Mouse (Mus musculus) liver, embryonic 12.5 days (tissue): Measurements from ENCODE around the gene Tbrg4. TPM values are rescaled to one million over a fixed set of nuclear protein-coding genes. Genes with fewer than 3 reads are reported as not detected.

ENCODE experiments used
- ATAC-seq: fragments of 200-750 bp; cut with Nextera tagmentation; 2 replicates; pipeline ENCODE4 v1.8.0; 2017; ENCODE audit warnings: moderate number of reproducible peaks, mild to moderate bottlenecking, moderate library complexity
- H3K27ac ChIP-seq: fragments of 300-500 bp; sonication (generic); 2 replicates; pipeline ENCODE4 v1.5.1; 2016; ENCODE audit warnings: mild to moderate bottlenecking
- H3K27me3 ChIP-seq: fragments of 300-500 bp; sonication (generic); replicated peaks from 2 replicates; pipeline ENCODE4 v1.6.1; 2016; ENCODE audit warnings: mild to moderate bottlenecking, moderate library complexity
- H3K36me3 ChIP-seq: fragments of 300-500 bp; sonication (generic); 2 replicates; pipeline ENCODE4 v1.6.1; 2016; ENCODE audit warnings: mild to moderate bottlenecking, moderate library complexity
- H3K4me1 ChIP-seq: fragments of 300-500 bp; sonication (generic); 2 replicates; pipeline ENCODE4 v1.6.1; 2016
- H3K4me2 ChIP-seq: fragments of 300-500 bp; sonication (generic); 2 replicates; pipeline ENCODE4 v1.6.1; 2016; ENCODE audit warnings: mild to moderate bottlenecking, moderate library complexity
- H3K4me3 ChIP-seq: fragments of 300-500 bp; sonication (generic); 2 replicates; pipeline ENCODE4 v1.5.1; 2016; ENCODE audit warnings: mild to moderate bottlenecking, moderate library complexity
- H3K9ac ChIP-seq: fragments of 300-500 bp; sonication (generic); 2 replicates; pipeline ENCODE4 v1.6.1; 2016; ENCODE audit warnings: mild to moderate bottlenecking, moderate library complexity
- H3K9me3 ChIP-seq: fragments of 300-500 bp; sonication (generic); replicated peaks from 2 replicates; pipeline ENCODE4 v1.6.1; 2016; ENCODE audit warnings: mild to moderate bottlenecking, moderate library complexity
- WGBS: fragments of 180-500 bp; shearing (Covaris S2); methylation state at CpG from one replicate; pipeline ENCODE4 v1.1.7; 2016; ENCODE audit not compliant: insufficient replicate concordance; 5-methylcytosine and 5-hydroxymethylcytosine counted together
- polyA plus RNA-seq: library from polyadenylated mRNA; unstranded; fragments of >200 nt; fragmentation: Nextera tagmentation; extraction: Ambion mirVana; gene quantifications from 2 replicates; pipeline ENCODE4 v1.2.1, GENCODE M21; 2016

Tbrg4 gene
- polyA plus RNA-seq, 1 experiment from 2014 or later = 69.3 TPM

DNA sequence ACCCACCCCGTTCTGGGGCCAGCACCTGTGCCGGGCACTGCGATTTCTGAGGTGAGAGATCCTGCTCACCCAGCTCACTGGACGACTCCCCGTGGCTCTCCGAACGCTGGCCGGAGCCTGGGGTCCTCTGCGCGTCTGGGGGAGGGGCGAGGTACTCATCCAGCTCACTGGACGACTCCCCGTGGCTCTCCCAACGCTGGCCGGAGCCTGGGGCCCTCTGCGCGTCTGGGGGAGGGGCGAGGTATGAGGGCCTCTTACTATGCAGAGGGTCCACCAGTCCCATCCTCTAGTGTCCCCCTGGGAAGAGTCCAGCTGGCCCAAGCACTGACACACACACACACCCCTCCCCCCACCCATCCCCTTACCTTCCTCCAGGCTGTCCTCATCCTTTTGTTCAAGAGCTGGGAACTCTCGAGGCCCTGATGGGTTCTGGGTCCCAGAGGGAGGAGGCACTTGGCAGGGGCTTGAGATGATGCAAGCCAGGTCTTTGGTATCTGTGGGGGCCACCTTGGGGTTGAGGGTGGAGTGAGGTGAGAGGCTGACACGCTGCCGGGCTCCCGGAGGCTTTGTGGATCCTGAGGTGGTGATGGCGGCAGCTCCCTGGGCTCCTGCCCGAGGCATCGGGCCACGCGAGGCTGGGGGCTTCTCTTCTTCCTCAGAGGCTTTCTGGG lies 26.7 kb downstream of the Tbrg4 start:
- peak overlapping the region; percentile 63 for H3K4me2 ChIP-seq
- peak; percentile 55 for ATAC-seq
- peak overlapping the region; percentile 38 for H3K4me3 ChIP-seq
- H3K27me3 ChIP-seq = peaks cover 24% of the 10 kb centered on the region
- H3K9me3 ChIP-seq = no peaks in the 10 kb centered on the region
- peaks cover 76% of the 10 kb centered on the region for H3K4me1 ChIP-seq
- H3K9ac ChIP-seq = peak overlapping the region; percentile 40
- peak overlapping the region; percentile 96 for H3K27ac ChIP-seq
- WGBS = 40% methylated on average over 27 of the region's 27 CpGs
- peaks cover 49% of the 10 kb centered on the region for H3K36me3 ChIP-seq

DNA sequence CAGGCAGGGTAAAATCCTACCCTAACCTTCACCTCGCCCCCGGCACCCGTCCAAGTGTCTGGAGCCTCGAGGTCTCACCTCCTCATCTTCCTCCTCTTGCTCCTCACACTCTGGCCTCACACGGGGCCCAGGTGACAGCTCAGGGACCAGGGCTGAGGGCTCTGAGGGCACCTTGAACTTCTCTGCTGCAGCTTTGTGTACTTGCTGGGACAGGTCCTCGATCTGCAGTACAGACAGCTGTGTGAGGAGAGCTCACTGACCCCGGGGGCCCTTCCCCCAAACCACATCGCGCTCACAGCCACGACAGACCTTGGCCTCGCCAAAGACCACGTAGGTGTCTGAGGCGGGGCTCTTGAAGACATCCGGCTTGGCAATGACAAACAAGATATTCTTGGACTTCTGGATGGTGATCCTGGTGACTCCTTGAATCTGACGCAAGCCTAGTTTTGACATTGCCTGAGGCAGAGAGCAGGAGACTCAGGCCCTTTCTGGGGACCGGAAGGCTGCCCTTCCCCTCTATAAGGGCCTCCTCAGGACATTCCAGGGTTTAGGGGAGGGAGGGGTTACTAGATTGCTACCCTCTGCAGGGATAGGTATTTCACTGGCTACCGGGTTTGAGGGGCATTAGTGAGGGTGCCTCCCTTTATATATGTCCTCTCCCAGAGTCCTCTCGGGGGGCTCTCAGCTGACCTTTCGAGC lies 27.5 kb downstream of the Tbrg4 start:
- Histone ChIP-seq H3K4me1 (peaks cover 79% of the 10 kb centered on the region), H3K9ac (peak overlapping the region; percentile 40), H3K4me3 (peak overlapping the region; percentile 38), H3K27me3 (peaks cover 16% of the 10 kb centered on the region), H3K9me3 (no peaks in the 10 kb centered on the region), H3K27ac (peak overlapping the region; percentile 96), H3K36me3 (peaks cover 57% of the 10 kb centered on the region), H3K4me2 (peak overlapping the region; percentile 63)
- 66% methylated on average over 19 of the region's 19 CpGs for WGBS
- no peak for ATAC-seq

GRCm38 (mm10) chr11:6597523-6597922 lies 28.3 kb downstream of the Tbrg4 start:
- H3K9me3 ChIP-seq = no peaks in the 10 kb centered on the region
- H3K9ac ChIP-seq = 0 out of 2 replicates have a peak overlapping the region, but pooled peaks have one; percentile 12
- H3K27me3 ChIP-seq = peaks cover 8% of the 10 kb centered on the region
- no peak overlapping the region for H3K4me2 ChIP-seq
- 0 out of 2 replicates have a peak overlapping the region, but pooled peaks have one; percentile 38 for H3K4me3 ChIP-seq
- peaks cover 87% of the 10 kb centered on the region for H3K4me1 ChIP-seq
- H3K27ac ChIP-seq = peak overlapping the region; percentile 96
- 79% methylated on average over 7 of the region's 7 CpGs for WGBS
- H3K36me3 ChIP-seq = peaks cover 65% of the 10 kb centered on the region
- ATAC-seq = no peak

GRCm38 (mm10) chr11:6596616-6597015 lies 29.3 kb downstream of the Tbrg4 start:
- no peaks in the 10 kb centered on the region for H3K27me3 ChIP-seq
- no peak overlapping the region for H3K9ac ChIP-seq
- H3K9me3 ChIP-seq = no peaks in the 10 kb centered on the region
- no peak overlapping the region for H3K4me3 ChIP-seq
- H3K27ac ChIP-seq = peak overlapping the region; percentile 96
- H3K36me3 ChIP-seq = peaks cover 74% of the 10 kb centered on the region
- no peak overlapping the region for H3K4me2 ChIP-seq
- peaks cover 96% of the 10 kb centered on the region for H3K4me1 ChIP-seq
- ATAC-seq = no peak
- WGBS = 84% methylated on average over 3 of the region's 3 CpGs

- no peak for ATAC-seq
- peaks cover 79% of the 10 kb centered on the region for H3K36me3 ChIP-seq
- no peak overlapping the region for H3K4me2 ChIP-seq
- no peaks in the 10 kb centered on the region for H3K9me3 ChIP-seq
- peaks cover 99% of the 10 kb centered on the region for H3K4me1 ChIP-seq
- WGBS = 90% methylated on average over 6 of the region's 6 CpGs
- no peak overlapping the region for H3K9ac ChIP-seq
- H3K27ac ChIP-seq = peak overlapping the region; percentile 96
- no peak overlapping the region for H3K4me3 ChIP-seq
- H3K27me3 ChIP-seq = no peaks in the 10 kb centered on the region
Measured at GRCm38 (mm10) chr11:6596205-6596604, 29.7 kb downstream of the Tbrg4 start.

GRCm38 (mm10) chr11:6595339-6595738 lies 30.5 kb downstream of the Tbrg4 start:
- Histone ChIP-seq H3K27me3 (no peaks in the 10 kb centered on the region), H3K36me3 (peaks cover 87% of the 10 kb centered on the region), H3K4me1 (peaks cover 99% of the 10 kb centered on the region), H3K9ac (peak overlapping the region; percentile 55), H3K27ac (peak overlapping the region; percentile 96), H3K9me3 (no peaks in the 10 kb centered on the region), H3K4me2 (peak overlapping the region; percentile 56), H3K4me3 (0 out of 2 replicates have a peak overlapping the region, but pooled peaks have one; percentile 8)
- ATAC-seq = peak; percentile 68
- 27% methylated on average over 5 of the region's 5 CpGs for WGBS

DNA sequence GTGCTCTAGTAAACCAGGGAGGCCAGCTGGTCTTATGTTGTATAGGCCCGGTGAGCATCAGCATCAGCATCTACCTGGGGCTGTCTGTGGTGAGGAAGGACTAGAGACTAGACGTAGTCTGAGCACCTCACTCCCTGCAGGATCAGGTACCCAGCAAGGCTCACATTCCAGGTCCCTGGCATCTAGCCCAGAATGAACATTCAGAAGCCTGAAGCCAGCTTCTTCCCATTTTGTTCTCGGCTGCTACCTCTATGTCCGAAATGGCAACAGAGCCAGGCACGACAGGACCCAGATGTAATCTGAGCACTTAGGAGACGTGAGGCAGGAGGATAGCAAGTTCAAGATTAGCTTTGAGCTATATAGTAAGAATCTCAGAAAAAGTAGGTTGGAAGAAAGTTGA lies 31.0 kb downstream of the Tbrg4 start:
- peaks cover 99% of the 10 kb centered on the region for H3K4me1 ChIP-seq
- peaks cover 92% of the 10 kb centered on the region for H3K36me3 ChIP-seq
- H3K4me3 ChIP-seq = 0 out of 2 replicates have a peak overlapping the region, but pooled peaks have one; percentile 8
- H3K27ac ChIP-seq = peak overlapping the region; percentile 96
- ATAC-seq = no peak
- H3K4me2 ChIP-seq = peak overlapping the region; percentile 56
- peak overlapping the region; percentile 55 for H3K9ac ChIP-seq
- WGBS = 69% methylated on average over 6 of the region's 6 CpGs
- H3K27me3 ChIP-seq = no peaks in the 10 kb centered on the region
- H3K9me3 ChIP-seq = no peaks in the 10 kb centered on the region

GRCm38 (mm10) chr11:6593406-6593805 lies 32.5 kb downstream of the Tbrg4 start:
- WGBS = 78% methylated on average over 11 of the region's 11 CpGs
- peaks cover 99% of the 10 kb centered on the region for H3K4me1 ChIP-seq
- peaks cover 100% of the 10 kb centered on the region for H3K36me3 ChIP-seq

DNA sequence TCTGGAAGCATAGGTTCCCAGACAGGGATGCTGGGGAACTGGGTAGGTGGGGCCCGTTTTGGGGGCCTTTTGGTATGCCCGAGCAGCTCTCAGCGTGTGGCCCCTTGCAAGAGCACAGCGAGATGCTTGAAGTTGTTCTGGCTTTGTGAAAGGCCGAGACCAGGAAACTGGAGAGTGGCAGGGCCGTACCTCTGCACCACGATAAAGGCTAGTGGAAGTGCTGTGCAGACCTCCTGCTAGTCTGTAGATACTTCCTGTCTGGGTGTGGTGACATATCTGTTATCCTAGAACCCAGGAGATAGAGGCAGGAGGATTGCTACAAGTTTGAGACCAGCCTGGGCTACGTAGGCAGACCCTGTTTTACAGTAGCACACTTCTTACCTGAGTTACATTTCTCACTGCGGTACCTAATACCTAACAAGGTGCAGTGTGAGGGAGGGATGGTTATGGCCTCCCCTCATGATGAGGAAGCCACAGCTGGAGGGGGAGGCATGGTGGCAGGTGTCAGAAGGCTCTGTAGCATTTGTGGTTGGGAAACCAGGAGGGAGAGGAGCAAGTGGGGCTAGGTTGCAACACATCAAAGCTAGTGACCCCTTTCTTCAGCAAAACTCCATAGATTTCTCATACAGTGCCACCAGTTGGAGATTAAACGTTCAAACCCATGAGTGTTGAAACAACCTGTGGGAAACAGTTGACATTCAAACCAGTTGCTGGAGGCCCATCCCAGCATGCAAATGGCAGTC lies 34.8 kb downstream of the Tbrg4 start:
- ATAC-seq = peak; percentile 89
- Histone ChIP-seq H3K4me1 (peaks cover 98% of the 10 kb centered on the region), H3K27ac (peak overlapping the region; percentile 96), H3K9ac (peak overlapping the region; percentile 70), H3K36me3 (peaks cover 92% of the 10 kb centered on the region), H3K27me3 (no peaks in the 10 kb centered on the region), H3K4me2 (peak overlapping the region; percentile 66), H3K9me3 (no peaks in the 10 kb centered on the region), H3K4me3 (peak overlapping the region; percentile 18; the same call in 1 of the 2 replicates)
- 32% methylated on average over 10 of the region's 10 CpGs for WGBS

More at GRCm38 (mm10) chr11:6593406-6593805, 32.5 kb downstream of the Tbrg4 start:
- no peak for ATAC-seq
- H3K9me3 ChIP-seq = no peaks in the 10 kb centered on the region
- H3K27me3 ChIP-seq = no peaks in the 10 kb centered on the region
- H3K9ac ChIP-seq = no peak overlapping the region
- H3K4me3 ChIP-seq = no peak overlapping the region
- H3K27ac ChIP-seq = peak overlapping the region; percentile 96
- no peak overlapping the region for H3K4me2 ChIP-seq

DNA sequence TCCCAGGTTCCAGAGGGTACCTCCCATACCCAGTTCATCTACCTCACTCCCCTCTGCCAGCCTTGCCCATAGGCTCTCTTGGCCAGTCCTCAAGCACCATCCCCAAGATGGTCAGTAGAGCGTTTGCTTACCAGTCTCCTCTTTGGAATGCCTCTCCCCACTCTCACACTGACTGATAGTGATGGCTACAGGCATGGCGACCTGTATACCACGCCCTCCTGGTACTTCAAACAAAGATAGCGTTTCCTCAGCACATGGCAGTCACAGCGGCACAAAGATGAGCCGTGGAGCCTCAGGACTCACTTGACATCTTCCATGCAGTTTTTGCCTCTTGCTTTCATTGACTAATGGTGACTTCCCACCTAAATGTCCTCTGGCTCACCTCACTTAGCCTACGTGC lies 36.0 kb downstream of the Tbrg4 start:
- Histone ChIP-seq H3K9ac (peak overlapping the region; percentile 70), H3K4me2 (peak overlapping the region; percentile 66), H3K36me3 (peaks cover 92% of the 10 kb centered on the region), H3K27ac (peak overlapping the region; percentile 96), H3K9me3 (no peaks in the 10 kb centered on the region), H3K4me3 (no peak overlapping the region), H3K27me3 (no peaks in the 10 kb centered on the region), H3K4me1 (peaks cover 96% of the 10 kb centered on the region)
- peak; percentile 79 for ATAC-seq
- WGBS = 51% methylated on average over 7 of the region's 7 CpGs

DNA sequence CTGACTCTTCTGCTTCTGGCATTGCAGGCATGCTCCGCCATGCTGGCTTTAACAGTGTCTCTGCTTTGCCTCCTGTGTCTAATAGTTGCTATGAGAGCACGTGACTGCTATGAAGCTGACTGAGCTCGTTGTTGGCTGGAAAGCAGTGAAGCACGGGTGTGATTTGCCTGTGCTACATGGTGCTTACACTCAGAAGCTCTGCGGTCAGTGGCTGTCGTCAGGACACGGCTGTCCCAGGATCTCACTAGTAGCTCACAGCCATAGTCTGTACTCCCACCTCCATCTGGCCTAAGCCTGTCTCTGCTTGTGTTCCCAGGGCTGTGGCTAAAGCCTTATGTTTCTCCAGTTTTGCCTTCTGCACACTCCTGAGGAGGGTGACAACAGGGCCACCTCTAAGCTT lies 37.6 kb downstream of the Tbrg4 start:
- peak overlapping the region; percentile 72 for H3K27ac ChIP-seq
- H3K9me3 ChIP-seq = no peaks in the 10 kb centered on the region
- no peak overlapping the region for H3K4me3 ChIP-seq
- H3K27me3 ChIP-seq = no peaks in the 10 kb centered on the region
- no peak overlapping the region for H3K4me2 ChIP-seq
- peaks cover 92% of the 10 kb centered on the region for H3K36me3 ChIP-seq
- 91% methylated on average over 7 of the region's 7 CpGs for WGBS
- no peak overlapping the region for H3K9ac ChIP-seq
- no peak for ATAC-seq
- peaks cover 92% of the 10 kb centered on the region for H3K4me1 ChIP-seq
